ENCODE assay signal across 24 mouse cellular contexts in the genomic region with DNA sequence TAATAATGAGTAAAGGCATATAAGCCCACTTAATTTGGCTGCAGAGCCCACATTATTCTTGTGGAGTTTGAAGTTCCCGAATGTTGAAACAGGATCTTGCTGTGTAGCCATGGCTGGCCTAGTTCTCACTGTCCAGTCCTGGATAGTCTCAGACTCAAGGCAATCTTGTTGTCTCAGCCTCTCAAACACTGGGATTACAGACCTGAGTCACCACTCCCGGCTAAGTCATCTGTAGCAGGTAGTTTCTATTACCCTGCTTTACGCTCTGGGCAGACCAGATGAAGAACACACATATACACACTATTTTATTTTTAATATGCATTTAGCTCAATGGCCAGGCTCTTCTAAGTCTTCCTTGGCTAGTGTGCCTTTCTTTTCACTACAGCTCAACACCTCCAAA. TPM values are rescaled to one million over a fixed set of nuclear protein-coding genes. Genes with fewer than 3 reads are reported as not detected.
DNase-seq lines count a peak whose midpoint lies in the region; ATAC-seq lines count a peak whose summit lies in the region.
"Had no signal": no experiment of that assay in that cellular context is flagged by ENCODE, and none has a peak within 500 bp of the region (broad histone marks: within the 10 kb centered on the region; RNA-seq: fewer than 3 reads in every experiment).

No protein-coding gene starts in this region.

- no peak overlapping the region for H3K4me3 ChIP-seq in heart, embryonic 10.5 days
- H3K4me3 ChIP-seq in neural tube, embryonic 11.5 days (ENCODE audit: low read depth, low read length), result no peak overlapping the region
- no peak overlapping the region for H3K4me3 ChIP-seq in neural tube, embryonic 15.5 days (replicated peaks)

- H3K27me3 ChIP-seq in heart, embryonic 10.5 days (ENCODE audit: insufficient read depth, poor library complexity, severe bottlenecking), result peaks cover 21% of the 10 kb centered on the region
- no peaks in the 10 kb centered on the region for H3K27me3 ChIP-seq in neural tube, embryonic 11.5 days (ENCODE audit: control insufficient read depth, insufficient read depth, low read length)
- 0 out of 2 replicates have a peak, but pooled peaks cover 3% of the 10 kb centered on the region for H3K27me3 ChIP-seq in neural tube, embryonic 15.5 days (replicated peaks)

- H3K4me1 ChIP-seq in heart, embryonic 10.5 days, result peaks cover 14% of the 10 kb centered on the region
- no peaks in the 10 kb centered on the region for H3K4me1 ChIP-seq in neural tube, embryonic 11.5 days (ENCODE audit: control insufficient read depth, insufficient read depth, low read length)
- 0 out of 2 replicates have a peak, but pooled peaks cover 3% of the 10 kb centered on the region for H3K4me1 ChIP-seq in neural tube, embryonic 15.5 days

- no peak overlapping the region for H3K9ac ChIP-seq in neural tube, embryonic 11.5 days (ENCODE audit: low read length)
- H3K9ac ChIP-seq in neural tube, embryonic 15.5 days (replicated peaks), result no peak overlapping the region

- ATAC-seq in neural tube, embryonic 11.5 days (ENCODE audit: insufficient read depth, low FRiP score, low TSS enrichment), result no peak
- no peak for ATAC-seq in neural tube, embryonic 15.5 days (ENCODE audit: low FRiP score)
- ATAC-seq: activated CD4-positive, CD25-positive, alpha-beta regulatory T cell, adult 4 months; CD4-positive, CD25-positive, alpha-beta regulatory T cell, adult 4 months; Patski had no signal

- H3K27ac ChIP-seq in heart, embryonic 10.5 days, result no peak overlapping the region
- no peak overlapping the region for H3K27ac ChIP-seq in neural tube, embryonic 11.5 days (ENCODE audit: low read depth, low read length)
- H3K27ac ChIP-seq in neural tube, embryonic 15.5 days (replicated peaks), result no peak overlapping the region

- WGBS in heart, embryonic 10.5 days, result 83% methylated on average over 3 of the region's 3 CpGs
- 96% methylated on average over 3 of the region's 3 CpGs for WGBS in neural tube, embryonic 11.5 days
- WGBS in neural tube, embryonic 15.5 days, result 94% methylated on average over 3 of the region's 3 CpGs

- H3K36me3 ChIP-seq in heart, embryonic 10.5 days, result no peaks in the 10 kb centered on the region
- H3K36me3 ChIP-seq in neural tube, embryonic 11.5 days (ENCODE audit: control insufficient read depth, insufficient read depth, low read length), result no peaks in the 10 kb centered on the region
- no peaks in the 10 kb centered on the region for H3K36me3 ChIP-seq in neural tube, embryonic 15.5 days
- H3K36me3 ChIP-seq: G1E had no signal

- H3K9me3 ChIP-seq in heart, embryonic 10.5 days, result no peaks in the 10 kb centered on the region
- no peaks in the 10 kb centered on the region for H3K9me3 ChIP-seq in neural tube, embryonic 11.5 days (ENCODE audit: control insufficient read depth, low read length)
- no peaks in the 10 kb centered on the region for H3K9me3 ChIP-seq in neural tube, embryonic 15.5 days (replicated peaks)
- H3K9me3 ChIP-seq: G1E had no signal

- H3K4me2 ChIP-seq in neural tube, embryonic 11.5 days (ENCODE audit: low read depth), result no peak overlapping the region
- H3K4me2 ChIP-seq in neural tube, embryonic 15.5 days, result no peak overlapping the region

- peak; percentile 55 for DNase-seq in heart, adult 11 months
- no peak for DNase-seq in heart, postnatal 4 days
- DNase-seq in heart, embryonic 10.5 days (ENCODE audit: low spot score), result peak; percentile 60
- DNase-seq in heart, adult 18-20 months, result no peak
- DNase-seq in neural tube, embryonic 11.5 days (ENCODE audit: low spot score), result peak; percentile 2
- DNase-seq: adrenal gland, adult 2 months; adrenal gland, adult 8-10 months; adrenal gland, postnatal 10 days; adrenal gland, postnatal 14 days; adrenal gland, postnatal 25 days; adrenal gland, postnatal 36 days; B cell, adult 2 months; cerebellum, adult 11 months; cerebellum, adult 11-12 months; cerebellum, adult 18-20 months had no signal

RNA-seq across cellular contexts. Expression of gene Ephb3, which starts 8.0 kb away (rescaled TPM):
- 10 to 100 TPM; 14.3 to 14.8 TPM for total RNA-seq in heart, postnatal 4 days (2021)
- polyA plus RNA-seq in heart, embryonic 10.5 days (2016; fragmentation: Nextera tagmentation; extraction: Ambion mirVana), result 24.5 and 25.3 TPM in 2 replicates
- total RNA-seq in heart, adult 18-20 months (2021), result 1 to 10 TPM; 6.8 to 8.3 TPM
- polyA plus RNA-seq in neural tube, embryonic 11.5 days (2014; fragmentation: Nextera tagmentation; extraction: Ambion mirVana), result 15.1 and 15.5 TPM in 2 replicates
- polyA plus RNA-seq in neural tube, embryonic 15.5 days (2015; fragmentation: Nextera tagmentation; extraction: Ambion mirVana), result 12.0 and 14.4 TPM in 2 replicates
- total RNA-seq: CH12.LX had no signal
- polyA plus RNA-seq: activated CD4-positive, CD25-positive, alpha-beta regulatory T cell, adult 4 months; CD4-positive, CD25-positive, alpha-beta regulatory T cell, adult 4 months; G1E had no signal

RNA-seq across cellular contexts. Expression of gene Teddm3, which starts 42.8 kb away (rescaled TPM):
- total RNA-seq in heart, postnatal 4 days (2021), result not detected
- polyA plus RNA-seq in heart, embryonic 10.5 days (2016; fragmentation: Nextera tagmentation; extraction: Ambion mirVana), result not detected in 2 replicates
- not detected for total RNA-seq in heart, adult 18-20 months (2021)
- polyA plus RNA-seq in neural tube, embryonic 11.5 days (2014; fragmentation: Nextera tagmentation; extraction: Ambion mirVana), result not detected in 2 replicates
- 0.23 and 0.68 TPM in 2 replicates for polyA plus RNA-seq in neural tube, embryonic 15.5 days (2015; fragmentation: Nextera tagmentation; extraction: Ambion mirVana)
- total RNA-seq: adrenal gland, adult 2 months; adrenal gland, postnatal 10 days; adrenal gland, postnatal 14 days; adrenal gland, postnatal 25 days; adrenal gland, postnatal 36 days; adrenal gland, postnatal 4 days; CH12.LX; MEL had no signal
- polyA plus RNA-seq: C2C12, G1E, Patski had no signal

Comparison
In these comparisons a context has a peak if more than half of its experiments do, and no peak if none do; other contexts are left out.
1. DNase-seq: peak in heart, adult 11 months (single experiment), heart, embryonic 10.5 days (single experiment) and neural tube, embryonic 11.5 days (single experiment); none in heart, postnatal 4 days (single experiment) and heart, adult 18-20 months (0 of 2).